Mouse (Mus musculus) heart, embryonic 13.5 days (tissue): Measurements from ENCODE around the gene Dnajb2. TPM values are rescaled to one million over a fixed set of nuclear protein-coding genes. Genes with fewer than 3 reads are reported as not detected.
A peak's percentile ranks its signal among the peaks of the same experiment; 100 is the strongest.

Source experiments
- ATAC-seq: fragments of 200-750 bp; cut with Nextera tagmentation; 2 replicates; pipeline ENCODE4 v1.8.0; 2017; ENCODE audit warnings: moderate TSS enrichment; ENCODE audit not compliant: insufficient number of reproducible peaks, low FRiP score, low TSS enrichment; ENCODE audit errors: extremely low read depth
- H3K27ac ChIP-seq: fragments of 300-500 bp; sonication (generic); replicated peaks from 2 replicates; pipeline ENCODE4 v1.5.1; 2015; ENCODE audit warnings: moderate library complexity, mild to moderate bottlenecking, inconsistent platforms
- H3K27me3 ChIP-seq: fragments of 300-500 bp; sonication (generic); replicated peaks from 2 replicates; pipeline ENCODE4 v1.6.1; 2015; ENCODE audit warnings: mild to moderate bottlenecking, inconsistent platforms
- H3K36me3 ChIP-seq: fragments of 300-500 bp; sonication (generic); 2 replicates; pipeline ENCODE4 v1.6.1; 2015; ENCODE audit warnings: mild to moderate bottlenecking, inconsistent platforms
- H3K4me1 ChIP-seq: fragments of 300-500 bp; sonication (generic); 2 replicates; pipeline ENCODE4 v1.6.1; 2015; ENCODE audit warnings: inconsistent platforms
- H3K4me2 ChIP-seq: fragments of 300-500 bp; sonication (generic); 2 replicates; pipeline ENCODE4 v1.6.1; 2015; ENCODE audit warnings: inconsistent platforms, mild to moderate bottlenecking, moderate library complexity
- H3K4me3 ChIP-seq: fragments of 300-500 bp; sonication (generic); 2 replicates; pipeline ENCODE4 v1.5.1; 2015; ENCODE audit warnings: moderate library complexity, mild to moderate bottlenecking, inconsistent platforms
- H3K9ac ChIP-seq: fragments of 300-500 bp; sonication (generic); 2 replicates; pipeline ENCODE4 v1.6.1; 2015; ENCODE audit warnings: inconsistent platforms, mild to moderate bottlenecking, moderate library complexity
- H3K9me3 ChIP-seq: fragments of 300-500 bp; sonication (generic); 2 replicates; pipeline ENCODE4 v1.6.1; 2016; ENCODE audit warnings: inconsistent platforms
- WGBS: fragments of 180-500 bp; shearing (Covaris S2); methylation state at CpG from one replicate; pipeline ENCODE4 v1.1.7; 2015; ENCODE audit warnings: mixed read lengths; 5-methylcytosine and 5-hydroxymethylcytosine counted together
- polyA plus RNA-seq: library from polyadenylated mRNA; unstranded; fragments of >200 nt; fragmentation: Nextera tagmentation; extraction: Ambion mirVana; gene quantifications from 2 replicates; pipeline ENCODE4 v1.2.1, GENCODE M21; 2015

The Dnajb2 gene
- polyA plus RNA-seq, 1 experiment from 2014 or later, result 30.5 TPM

GRCm38 (mm10) chr1:75211141-75211708 lies 25.0 kb upstream of the Dnajb2 start:
- Histone ChIP-seq H3K9ac (peak overlapping the region; percentile 98), H3K4me1 (peaks cover 47% of the 10 kb centered on the region), H3K36me3 (peaks cover 46% of the 10 kb centered on the region), H3K9me3 (no peaks in the 10 kb centered on the region), H3K4me2 (peak overlapping the region; percentile 99), H3K27ac (peak overlapping the region; percentile 57), H3K27me3 (peaks cover 21% of the 10 kb centered on the region), H3K4me3 (peak overlapping the region; percentile 92)
- no peak for ATAC-seq
- WGBS, result 10% methylated on average over 17 of the region's 17 CpGs

- Histone ChIP-seq H3K36me3 (peaks cover 46% of the 10 kb centered on the region), H3K27me3 (peaks cover 34% of the 10 kb centered on the region), H3K9me3 (no peaks in the 10 kb centered on the region), H3K4me2 (peak overlapping the region; percentile 10; the same call in 1 of the 2 replicates), H3K9ac (no peak overlapping the region), H3K27ac (no peak overlapping the region), H3K4me1 (peaks cover 50% of the 10 kb centered on the region), H3K4me3 (no peak overlapping the region)
- no peak for ATAC-seq
- WGBS, result 85% methylated on average over 4 of the region's 4 CpGs
Measured at GRCm38 (mm10) chr1:75212542-75212941, 23.7 kb upstream of the Dnajb2 start.

GRCm38 (mm10) chr1:75213096-75213495 lies 23.1 kb upstream of the Dnajb2 start:
- H3K27ac ChIP-seq, result no peak overlapping the region
- H3K27me3 ChIP-seq, result peaks cover 39% of the 10 kb centered on the region
- no peak overlapping the region for H3K4me2 ChIP-seq
- ATAC-seq, result no peak
- no peaks in the 10 kb centered on the region for H3K9me3 ChIP-seq
- peaks cover 46% of the 10 kb centered on the region for H3K36me3 ChIP-seq
- WGBS, result 70% methylated on average over 7 of the region's 7 CpGs
- H3K9ac ChIP-seq, result no peak overlapping the region
- no peak overlapping the region for H3K4me3 ChIP-seq
- peaks cover 56% of the 10 kb centered on the region for H3K4me1 ChIP-seq

GRCm38 (mm10) chr1:75214442-75214841 lies 21.8 kb upstream of the Dnajb2 start:
- no peak overlapping the region for H3K27ac ChIP-seq
- peaks cover 41% of the 10 kb centered on the region for H3K27me3 ChIP-seq

GRCm38 (mm10) chr1:75214886-75215285 lies 21.3 kb upstream of the Dnajb2 start:
- Histone ChIP-seq H3K27me3 (peaks cover 41% of the 10 kb centered on the region), H3K27ac (no peak overlapping the region), H3K4me2 (no peak overlapping the region), H3K4me1 (peaks cover 55% of the 10 kb centered on the region), H3K4me3 (no peak overlapping the region), H3K9me3 (no peaks in the 10 kb centered on the region), H3K36me3 (peaks cover 46% of the 10 kb centered on the region), H3K9ac (no peak overlapping the region)
- no peak for ATAC-seq
- 72% methylated on average over 5 of the region's 5 CpGs for WGBS

More at GRCm38 (mm10) chr1:75214442-75214841, 21.8 kb upstream of the Dnajb2 start:
- 77% methylated on average over 2 of the region's 2 CpGs for WGBS
- Histone ChIP-seq H3K4me1 (peaks cover 55% of the 10 kb centered on the region), H3K36me3 (peaks cover 46% of the 10 kb centered on the region), H3K4me3 (no peak overlapping the region), H3K4me2 (no peak overlapping the region), H3K9me3 (no peaks in the 10 kb centered on the region), H3K9ac (no peak overlapping the region)
- no peak for ATAC-seq

GRCm38 (mm10) chr1:75215785-75216184 lies 20.4 kb upstream of the Dnajb2 start:
- ATAC-seq, result no peak
- WGBS, result 92% methylated on average over 9 of the region's 9 CpGs
- no peak overlapping the region for H3K4me2 ChIP-seq
- no peak overlapping the region for H3K9ac ChIP-seq
- peaks cover 46% of the 10 kb centered on the region for H3K36me3 ChIP-seq
- no peak overlapping the region for H3K27ac ChIP-seq
- H3K4me3 ChIP-seq, result no peak overlapping the region
- H3K27me3 ChIP-seq, result peaks cover 49% of the 10 kb centered on the region
- peaks cover 50% of the 10 kb centered on the region for H3K4me1 ChIP-seq
- no peaks in the 10 kb centered on the region for H3K9me3 ChIP-seq

GRCm38 (mm10) chr1:75216797-75217585 lies 19.2 kb upstream of the Dnajb2 start:
- Histone ChIP-seq H3K27me3 (peaks cover 61% of the 10 kb centered on the region), H3K4me2 (peak overlapping the region; percentile 99), H3K36me3 (peaks cover 42% of the 10 kb centered on the region), H3K4me3 (peak overlapping the region; percentile 68), H3K4me1 (peaks cover 40% of the 10 kb centered on the region), H3K27ac (0 out of 2 replicates have a peak overlapping the region, but pooled peaks have one; percentile 18), H3K9me3 (no peaks in the 10 kb centered on the region), H3K9ac (no peak overlapping the region; the same call in 1 of the 2 replicates)
- 67% methylated on average over 13 of the region's 13 CpGs for WGBS
- no peak for ATAC-seq

GRCm38 (mm10) chr1:75217893-75218226 lies 18.3 kb upstream of the Dnajb2 start:
- peak overlapping the region; percentile 99 for H3K4me2 ChIP-seq
- peak overlapping the region; percentile 54; the same call in 1 of the 2 replicates for H3K27ac ChIP-seq
- no peaks in the 10 kb centered on the region for H3K9me3 ChIP-seq
- WGBS, result 4% methylated on average over 6 of the region's 6 CpGs
- H3K9ac ChIP-seq, result peak overlapping the region; percentile 83
- H3K27me3 ChIP-seq, result peaks cover 69% of the 10 kb centered on the region
- H3K4me1 ChIP-seq, result peaks cover 33% of the 10 kb centered on the region
- peaks cover 34% of the 10 kb centered on the region for H3K36me3 ChIP-seq
- peak overlapping the region; percentile 68 for H3K4me3 ChIP-seq
- no peak for ATAC-seq

- WGBS, result 1% methylated on average over 38 of the region's 38 CpGs
- H3K4me3 ChIP-seq, result peak overlapping the region; percentile 68
- peaks cover 27% of the 10 kb centered on the region for H3K4me1 ChIP-seq
- peak overlapping the region; percentile 83 for H3K9ac ChIP-seq
- H3K27ac ChIP-seq, result peak overlapping the region; percentile 54
- peak overlapping the region; percentile 99 for H3K4me2 ChIP-seq
- no peaks in the 10 kb centered on the region for H3K9me3 ChIP-seq
- peak; percentile 72 for ATAC-seq
- H3K27me3 ChIP-seq, result peaks cover 69% of the 10 kb centered on the region
- H3K36me3 ChIP-seq, result peaks cover 28% of the 10 kb centered on the region
Measured at GRCm38 (mm10) chr1:75218227-75219001, 17.8 kb upstream of the Dnajb2 start.

GRCm38 (mm10) chr1:75219078-75219477 lies 17.1 kb upstream of the Dnajb2 start:
- Histone ChIP-seq H3K27ac (peak overlapping the region; percentile 54), H3K9ac (peak overlapping the region; percentile 83), H3K9me3 (no peaks in the 10 kb centered on the region), H3K4me2 (peak overlapping the region; percentile 99), H3K36me3 (peaks cover 21% of the 10 kb centered on the region), H3K4me3 (peak overlapping the region; percentile 68), H3K27me3 (peaks cover 69% of the 10 kb centered on the region), H3K4me1 (peaks cover 24% of the 10 kb centered on the region)
- under 1% methylated on average over 24 of the region's 24 CpGs for WGBS
- ATAC-seq, result peak; percentile 85

GRCm38 (mm10) chr1:75219531-75219930 lies 16.7 kb upstream of the Dnajb2 start, which contains the start of gene Tuba4a:
Tuba4a (minus strand) TSS chr1:75219865.
- H3K36me3 ChIP-seq, result peaks cover 17% of the 10 kb centered on the region
- H3K27ac ChIP-seq, result peak within 1 kb of the TSS; percentile 54
- H3K9ac ChIP-seq, result peak within 1 kb of the TSS; percentile 83
- H3K4me3 ChIP-seq, result peak within 1 kb of the TSS; percentile 68
- WGBS, result 1% methylated on average over 34 of the region's 34 CpGs
- no peaks in the 10 kb centered on the region for H3K9me3 ChIP-seq
- peak within 1 kb of the TSS; percentile 99 for H3K4me2 ChIP-seq
- peaks cover 72% of the 10 kb centered on the region for H3K27me3 ChIP-seq
- H3K4me1 ChIP-seq, result peaks cover 24% of the 10 kb centered on the region
- ATAC-seq, result 0 out of 2 replicates have a peak, but pooled peaks have one; percentile 6
